In the genomic region with DNA sequence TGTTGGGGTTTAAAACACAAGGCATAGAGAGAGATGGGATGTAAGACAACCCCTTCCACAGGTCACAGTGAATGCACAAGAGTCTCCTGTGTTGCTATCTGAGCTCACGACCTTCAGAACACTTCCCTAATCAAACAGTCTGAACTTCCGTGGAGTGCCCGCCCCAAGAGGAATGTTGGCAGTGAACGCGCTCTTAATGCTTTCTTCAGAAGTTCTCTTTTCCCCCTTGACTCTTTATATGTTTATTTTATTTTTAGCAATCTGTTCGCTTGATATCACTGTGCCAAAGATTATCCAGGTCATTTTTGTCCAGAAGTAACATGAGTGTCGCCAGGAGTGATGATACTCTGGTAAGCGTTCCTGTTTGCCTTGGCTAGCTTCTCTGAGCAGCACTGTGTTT, we compare ENCODE assay signal across 32 mouse cellular contexts.
DNase-seq lines count a peak whose midpoint lies in the region; ATAC-seq and TF ChIP-seq lines count a peak whose summit lies in the region.
"Had no signal": no experiment of that assay in that cellular context is flagged by ENCODE, and none has a peak within 500 bp of the region (broad histone marks: within the 10 kb centered on the region; RNA-seq: fewer than 3 reads in every experiment).

No protein-coding gene starts in this region.

- H3K4me2 ChIP-seq in heart, embryonic 16.5 days (ENCODE audit: low read depth, low read length), result no peak overlapping the region
- H3K4me2 ChIP-seq: embryonic facial prominence, embryonic 13.5 days; forebrain, embryonic 15.5 days; heart, embryonic 11.5 days; hindbrain, embryonic 12.5 days; limb, embryonic 15.5 days; neural tube, embryonic 12.5 days had no signal

- TF ChIP-seq CTCF in heart, adult 2 months (IDR thresholded peaks at IDR 0.05), result no peak
- TF ChIP-seq CTCF in lung, adult 2 months (IDR thresholded peaks at IDR 0.05; ENCODE audit: insufficient read depth, low read length), result no peak

- H3K4me1 ChIP-seq in heart, embryonic 16.5 days (ENCODE audit: control insufficient read depth, insufficient read depth, low read length), result peaks cover 8% of the 10 kb centered on the region
- H3K4me1 ChIP-seq in heart, adult 2 months (ENCODE audit: control insufficient read depth, insufficient read depth, low read length), result no peaks in the 10 kb centered on the region; the same call in none of the 2 replicates
- peaks cover 13% of the 10 kb centered on the region for H3K4me1 ChIP-seq in lung, adult 2 months (ENCODE audit: control insufficient read depth, insufficient read depth, low read length)
- H3K4me1 ChIP-seq: forebrain, embryonic 10.5 days; forebrain, embryonic 15.5 days; hindbrain, embryonic 12.5 days; limb, embryonic 10.5 days; limb, embryonic 15.5 days; midbrain, embryonic 10.5 days; neural tube, embryonic 12.5 days had no signal

- no peak overlapping the region for H3K4me3 ChIP-seq in heart, embryonic 16.5 days (ENCODE audit: low read length)
- H3K4me3 ChIP-seq in heart, adult 2 months, result no peak overlapping the region
- no peak overlapping the region for H3K4me3 ChIP-seq in lung, adult 2 months (replicated peaks; ENCODE audit: extremely low read depth, low read depth, low read length)
- H3K4me3 ChIP-seq: embryonic facial prominence, embryonic 13.5 days; forebrain, embryonic 10.5 days; forebrain, embryonic 15.5 days; hindbrain, embryonic 12.5 days; limb, embryonic 10.5 days; limb, embryonic 15.5 days; midbrain, embryonic 10.5 days; myocyte; neural tube, embryonic 12.5 days had no signal

- H3K36me3 ChIP-seq in heart, embryonic 16.5 days (ENCODE audit: control insufficient read depth, insufficient read depth), result peaks cover 5% of the 10 kb centered on the region; the same call in 1 of the 2 replicates
- H3K36me3 ChIP-seq in heart, adult 2 months (ENCODE audit: control insufficient read depth, insufficient read depth, low read length), result no peaks in the 10 kb centered on the region
- H3K36me3 ChIP-seq: G1E had no signal

- WGBS in heart, embryonic 16.5 days, result 20% methylated on average over 8 of the region's 8 CpGs
- 30% methylated on average over 8 of the region's 8 CpGs for WGBS in heart, adult 2 months
- 34% methylated on average over 8 of the region's 8 CpGs for WGBS in lung, adult 2 months

- H3K27me3 ChIP-seq in heart, embryonic 16.5 days (ENCODE audit: control insufficient read depth, insufficient read depth, low read length), result no peaks in the 10 kb centered on the region
- H3K27me3 ChIP-seq in heart, adult 2 months (ENCODE audit: control insufficient read depth, insufficient read depth, low read length), result no peaks in the 10 kb centered on the region
- H3K27me3 ChIP-seq: embryonic facial prominence, embryonic 13.5 days; forebrain, embryonic 15.5 days; hindbrain, embryonic 12.5 days; limb, embryonic 15.5 days; neural tube, embryonic 12.5 days had no signal

- no peaks in the 10 kb centered on the region for H3K79me2 ChIP-seq in heart, adult 2 months (replicated peaks; ENCODE audit: control insufficient read depth, insufficient read depth, low read length)

- intact Hi-C loops in heart, postnatal 10 days (cut with DNase I), result no loop called here
- intact Hi-C loops in heart, adult 2 months (cut with DNase I), result no loop called here

- H3K9ac ChIP-seq in heart, embryonic 16.5 days (ENCODE audit: low read length), result no peak overlapping the region
- H3K9ac ChIP-seq in heart, adult 2 months (ENCODE audit: low read depth, low read length), result no peak overlapping the region
- H3K9ac ChIP-seq: embryonic facial prominence, embryonic 13.5 days; forebrain, embryonic 15.5 days; hindbrain, embryonic 12.5 days; limb, embryonic 15.5 days; liver, embryonic 14.5 days; neural tube, embryonic 12.5 days had no signal

- TF ChIP-seq EP300 in heart, adult 2 months (IDR thresholded peaks at IDR 0.05; ENCODE audit: insufficient read depth, low read depth, low read length), result no peak

- peak overlapping the region; percentile 48 for H3K27ac ChIP-seq in heart, embryonic 16.5 days (ENCODE audit: low read length)
- no peak overlapping the region for H3K27ac ChIP-seq in heart, adult 2 months
- H3K27ac ChIP-seq: embryonic facial prominence, embryonic 13.5 days; forebrain, embryonic 10.5 days; forebrain, embryonic 15.5 days; hindbrain, embryonic 12.5 days; hindbrain, postnatal 0 days; limb, embryonic 10.5 days; limb, embryonic 15.5 days; liver, embryonic 14.5 days; midbrain, embryonic 10.5 days; neural tube, embryonic 12.5 days had no signal

- TF ChIP-seq POLR2A in heart, adult 2 months (IDR thresholded peaks at IDR 0.05; ENCODE audit: insufficient read depth, low read depth, low read length), result no peak
- TF ChIP-seq POLR2A in lung, adult 2 months (IDR thresholded peaks at IDR 0.05; ENCODE audit: borderline replicate concordance, extremely low read depth, low read depth, low read length), result no peak

- peak; percentile 60; the same call in 1 of the 2 replicates for ATAC-seq in heart, embryonic 16.5 days (replicated peaks; ENCODE audit: extremely low read depth, insufficient read depth, low FRiP score)
- ATAC-seq: forebrain, embryonic 15.5 days; hindbrain, postnatal 0 days; intestine, embryonic 16.5 days; midbrain, embryonic 16.5 days had no signal

- peak; percentile 84 for DNase-seq in heart, adult 11 months
- no peak for DNase-seq in heart, postnatal 10 days
- DNase-seq in heart, adult 2 months, result no peak
- DNase-seq in lung, adult 2 months, result peak; percentile 53
- DNase-seq in lung, postnatal 14 days, result peak; percentile 58
- no peak for DNase-seq in kidney, adult 11 months
- DNase-seq in right cerebral cortex, adult 18-20 months, result no peak
- DNase-seq: adrenal gland, adult 8-10 months; cerebellum, adult 9-10 months; cerebellum, postnatal 36 days; kidney, adult 9 months; kidney, postnatal 10 days; layer of hippocampus, adult 9-11 months; right cerebral cortex, postnatal 4 days; thymus, adult 2 months; thymus, postnatal 36 days had no signal

- H3K9me3 ChIP-seq in heart, embryonic 16.5 days (replicated peaks; ENCODE audit: control insufficient read depth, low read length), result no peaks in the 10 kb centered on the region
- H3K9me3 ChIP-seq: embryonic facial prominence, embryonic 13.5 days; forebrain, embryonic 10.5 days; forebrain, embryonic 15.5 days; hindbrain, embryonic 12.5 days; limb, embryonic 10.5 days; limb, embryonic 15.5 days; midbrain, embryonic 10.5 days; neural tube, embryonic 12.5 days had no signal

Comparison
In these comparisons a context has a peak if more than half of its experiments do, and no peak if none do; other contexts are left out.
1. DNase-seq: peak in heart, adult 11 months (single experiment), lung, adult 2 months (single experiment) and lung, postnatal 14 days (single experiment); none in heart, postnatal 10 days (0 of 2), heart, adult 2 months (0 of 2), kidney, adult 11 months (single experiment) and right cerebral cortex, adult 18-20 months (single experiment).